Mouse (Mus musculus) MEL (cell line): ENCODE results near the gene Gm27027. TPM values are rescaled to one million over a fixed set of nuclear protein-coding genes. Genes with fewer than 3 reads are reported as not detected.

Experiments used
- DNase-seq: peaks from one replicate; pipeline ENCODE4 v3.0.0; 2011; ENCODE audit warnings: low read depth, low spot score
- H3K27ac ChIP-seq: 2 replicates; pipeline ENCODE4 v1.5.1; 2012; ENCODE audit warnings: low read depth, mild to moderate bottlenecking, control low read depth, low read length, moderate library complexity; ENCODE audit not compliant: control insufficient read depth
- H3K27me3 ChIP-seq, 2 experiments: fragments of 150-350 bp in 1 of 2; sonication (generic) in 1 of 2; 2 replicates each; pipeline ENCODE4 v1.6.1; 2012; ENCODE audit warnings: low read length in 2 of 2, mild to moderate bottlenecking in 2 of 2, improper control_type of control experiment in 1 of 2, moderate library complexity in 1 of 2; ENCODE audit not compliant: insufficient read depth in 2 of 2, control insufficient read depth in 1 of 2
- H3K36me3 ChIP-seq, 2 experiments: 2 replicates each; pipeline ENCODE4 v1.6.1; 2012 to 2014; ENCODE audit warnings: low read length in 2 of 2, improper control_type of control experiment in 1 of 2, inconsistent platforms in 1 of 2, mild to moderate bottlenecking in 1 of 2; ENCODE audit not compliant: insufficient read depth in 2 of 2, control insufficient read depth in 1 of 2
- H3K4me1 ChIP-seq, 2 experiments: fragments of 150-350 bp in 1 of 2; sonication (generic) in 1 of 2; 2 replicates each; pipeline ENCODE4 v1.6.1; 2012; ENCODE audit warnings: low read length in 2 of 2, improper control_type of control experiment in 1 of 2, mild to moderate bottlenecking in 1 of 2; ENCODE audit not compliant: insufficient read depth in 2 of 2, control insufficient read depth in 1 of 2
- H3K4me3 ChIP-seq, 2 experiments: fragments of 150-350 bp in 1 of 2; sonication (generic) in 1 of 2; 2 replicates each; pipeline ENCODE4 v1.5.1; 2012; ENCODE audit warnings: low read depth in 2 of 2, low read length in 2 of 2, mild to moderate bottlenecking in 2 of 2, moderate library complexity in 2 of 2, control low read depth in 1 of 2, improper control_type of control experiment in 1 of 2; ENCODE audit not compliant: control insufficient read depth in 1 of 2, insufficient read depth in 1 of 2
- H3K79me2 ChIP-seq: 2 replicates; pipeline ENCODE4 v1.6.1; 2012; ENCODE audit warnings: mild to moderate bottlenecking, low read length, moderate library complexity; ENCODE audit not compliant: control insufficient read depth, poor library complexity, insufficient read depth
- H3K9ac ChIP-seq: 2 replicates; pipeline ENCODE4 v1.6.1; 2012; ENCODE audit warnings: low read depth, mild to moderate bottlenecking, control low read depth, low read length, moderate library complexity; ENCODE audit not compliant: control insufficient read depth, poor library complexity, severe bottlenecking
- H3K9me3 ChIP-seq: fragments of 150-350 bp; sonication (generic); replicated peaks from 2 replicates; pipeline ENCODE4 v1.6.1; 2012; ENCODE audit warnings: mild to moderate bottlenecking, low read length, improper control_type of control experiment, moderate library complexity; ENCODE audit not compliant: insufficient read depth
- BHLHE40 ChIP-seq: IDR thresholded peaks from 2 replicates; pipeline ENCODE4 v1.6.1; 2012; ENCODE audit warnings: low read depth, mild to moderate bottlenecking, inconsistent platforms, low read length, improper control_type of control experiment, borderline replicate concordance
- CHD2 ChIP-seq: IDR thresholded peaks from 2 replicates; pipeline ENCODE4 v1.6.1; 2011; ENCODE audit warnings: low read length, improper control_type of control experiment
- CTCF ChIP-seq, 3 experiments: IDR thresholded peaks in 2 of 3; conservative IDR thresholded peaks in 1 of 3; 2 replicates each; pipeline ENCODE4 v1.5.1; 2011 to 2012; ENCODE audit warnings: low read length in 3 of 3, low read depth in 2 of 3, mild to moderate bottlenecking in 2 of 3, improper control_type of control experiment in 1 of 3, inconsistent platforms in 1 of 3, mixed read lengths in 1 of 3, moderate library complexity in 1 of 3; ENCODE audit not compliant: control insufficient read depth in 1 of 3, insufficient read depth in 1 of 3, poor library complexity in 1 of 3, severe bottlenecking in 1 of 3
- E2F4 ChIP-seq: IDR thresholded peaks from 2 replicates; pipeline ENCODE4 v1.6.1; 2011; ENCODE audit warnings: low read depth, low read length, improper control_type of control experiment, borderline replicate concordance
- ELF1 ChIP-seq: IDR thresholded peaks from 2 replicates; pipeline ENCODE4 v1.6.1; 2014; ENCODE audit warnings: low read depth, mild to moderate bottlenecking, inconsistent platforms, low read length, improper control_type of control experiment, moderate library complexity
- ETS1 ChIP-seq: IDR thresholded peaks from 2 replicates; pipeline ENCODE4 v1.6.1; 2012; ENCODE audit warnings: low read depth, mild to moderate bottlenecking, inconsistent platforms, low read length, improper control_type of control experiment, moderate library complexity
- KAT2A ChIP-seq: conservative IDR thresholded peaks from 2 replicates; pipeline ENCODE4 v1.6.1; 2012; ENCODE audit warnings: low read depth, low read length, improper control_type of control experiment, inconsistent platforms
- MAZ ChIP-seq: IDR thresholded peaks from 2 replicates; pipeline ENCODE4 v1.6.1; 2012; ENCODE audit warnings: low read depth, mild to moderate bottlenecking, inconsistent platforms, low read length, improper control_type of control experiment
- MYB ChIP-seq: IDR thresholded peaks from 2 replicates; pipeline ENCODE4 v1.6.1; 2011; ENCODE audit warnings: mild to moderate bottlenecking, low read depth, low read length, improper control_type of control experiment
- MYC ChIP-seq: IDR thresholded peaks from 2 replicates; pipeline ENCODE4 v1.6.1; 2011; ENCODE audit warnings: low read depth, mild to moderate bottlenecking, low read length, improper control_type of control experiment, moderate library complexity
- POLR2A ChIP-seq, 2 experiments: IDR thresholded peaks; 2 replicates each; pipeline ENCODE4 v1.6.1; 2011 to 2012; ENCODE audit warnings: low read length in 2 of 2, mild to moderate bottlenecking in 2 of 2, control low read depth in 1 of 2, improper control_type of control experiment in 1 of 2, low read depth in 1 of 2, moderate library complexity in 1 of 2; ENCODE audit not compliant: control insufficient read depth in 1 of 2, insufficient read depth in 1 of 2, poor library complexity in 1 of 2
- POLR2AphosphoS5 ChIP-seq: IDR thresholded peaks from 2 replicates; pipeline ENCODE4 v1.6.1; 2012; ENCODE audit warnings: low read depth, borderline replicate concordance, mild to moderate bottlenecking, inconsistent platforms, low read length, moderate library complexity, mixed read lengths
- RAD21 ChIP-seq: IDR thresholded peaks from 2 replicates; pipeline ENCODE4 v1.6.1; 2011; ENCODE audit warnings: mild to moderate bottlenecking, low read depth, low read length, improper control_type of control experiment
- RCOR1 ChIP-seq: IDR thresholded peaks from 2 replicates; pipeline ENCODE4 v1.6.1; 2012; ENCODE audit warnings: low read depth, mild to moderate bottlenecking, inconsistent platforms, low read length, improper control_type of control experiment
- SMC3 ChIP-seq: IDR thresholded peaks from 2 replicates; pipeline ENCODE4 v1.6.1; 2011; ENCODE audit warnings: low read depth, low read length, improper control_type of control experiment
- UBTF ChIP-seq: IDR thresholded peaks from 2 replicates; pipeline ENCODE4 v1.6.1; 2012; ENCODE audit warnings: low read depth, mild to moderate bottlenecking, inconsistent platforms, low read length, improper control_type of control experiment, moderate library complexity, borderline replicate concordance; ENCODE audit not compliant: insufficient read depth
- USF2 ChIP-seq, 2 experiments: IDR thresholded peaks; 2 replicates each; pipeline ENCODE4 v1.6.1; 2011 to 2012; ENCODE audit warnings: improper control_type of control experiment in 2 of 2, low read length in 2 of 2, borderline replicate concordance in 1 of 2, inconsistent platforms in 1 of 2, low read depth in 1 of 2, mild to moderate bottlenecking in 1 of 2; ENCODE audit not compliant: insufficient read depth in 1 of 2
- ZC3H11A ChIP-seq: IDR thresholded peaks from 2 replicates; pipeline ENCODE4 v1.6.1; 2012; ENCODE audit warnings: low read depth, mild to moderate bottlenecking, inconsistent platforms, low read length, improper control_type of control experiment
- polyA plus RNA-seq, 2 experiments: library from polyadenylated mRNA; stranded (reverse) in 1 of 2; unstranded in 1 of 2; fragments of >175 nt in 1 of 2; fragments of >200 nt in 1 of 2; gene quantifications; 2 replicates each; pipeline versions ENCODE4 v1.2.1 to v1.2.4; 2012; ENCODE audit warnings: low replicate concordance in 2 of 2, low read depth in 1 of 2; ENCODE audit not compliant: insufficient read length in 2 of 2, insufficient read depth in 1 of 2, missing spikeins in 1 of 2
- total RNA-seq: library from RNA; depleted of rRNA; stranded (reverse); fragments of 300-350 nt; gene quantifications from 2 replicates; pipeline ENCODE4 v1.2.3, GENCODE M21; 2012

Gm27027 gene
- total and polyA plus RNA-seq, 3 experiments, result not detected

GRCm38 (mm10) chr2:93944855-93945254 lies 51.3 kb downstream of the Gm27027 start:
- Histone ChIP-seq H3K36me3 (no peaks in the 10 kb centered on the region), H3K27me3 (peaks cover 2 to 10% of the 10 kb centered on the region in 2 experiments), H3K27ac (no peak overlapping the region), H3K4me1 (no peaks in the 10 kb centered on the region), H3K9me3 (no peaks in the 10 kb centered on the region), H3K79me2 (no peaks in the 10 kb centered on the region), H3K4me3 (no peak overlapping the region), H3K9ac (no peak overlapping the region)
- no peak for DNase-seq
- TF ChIP-seq RCOR1, result no peak
- TF ChIP-seq MAZ, result no peak
- TF ChIP-seq ELF1, result no peak
- no peak for TF ChIP-seq BHLHE40

DNA sequence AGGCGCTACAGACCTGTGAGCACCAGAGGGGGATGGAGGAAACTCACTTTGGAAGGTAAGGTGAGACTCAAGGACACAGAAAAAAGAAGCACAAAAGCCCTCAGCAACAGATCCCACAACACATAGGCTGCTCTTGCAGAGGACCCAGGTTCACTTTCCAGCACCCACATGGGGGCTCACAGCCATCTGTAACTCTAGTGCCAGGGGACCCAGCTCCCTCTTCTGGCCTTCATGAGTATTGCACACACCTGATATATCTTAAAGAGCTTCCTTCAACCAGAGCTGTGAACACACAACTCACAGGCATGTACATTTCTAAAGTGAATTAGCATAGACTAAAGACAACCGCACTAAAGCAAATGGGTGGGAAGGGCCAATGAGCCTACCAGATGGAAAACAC lies 52.1 kb downstream of the Gm27027 start:
- no peak overlapping the region for H3K9ac ChIP-seq
- no peak for TF ChIP-seq ETS1
- no peak for TF ChIP-seq MYC
- TF ChIP-seq USF2 (IDR thresholded peaks at IDR 0.05; ENCODE audit: borderline replicate concordance in 1 of 2, insufficient read depth in 1 of 2, low read depth in 1 of 2, low read length in 2 of 2), result no peak
- TF ChIP-seq UBTF, result no peak
- no peak for TF ChIP-seq BHLHE40
- no peak for TF ChIP-seq ELF1
- peak; percentile 22 for TF ChIP-seq RAD21
- TF ChIP-seq POLR2AphosphoS5, result no peak
- TF ChIP-seq CHD2, result no peak
- no peak for TF ChIP-seq MYB
- no peak for TF ChIP-seq POLR2A (IDR thresholded peaks at IDR 0.05; ENCODE audit: control insufficient read depth in 1 of 2, insufficient read depth in 1 of 2, low read depth in 1 of 2, low read length in 2 of 2, poor library complexity in 1 of 2)
- TF ChIP-seq MAZ, result no peak
- TF ChIP-seq KAT2A, result no peak
- peak; percentile 48 for TF ChIP-seq SMC3
- peak; percentile 26; the same call in 1 of the 2 replicates for TF ChIP-seq ZC3H11A
- TF ChIP-seq E2F4, result no peak
- TF ChIP-seq CTCF (IDR thresholded peaks at IDR 0.05 in 2 of 3, conservative IDR thresholded peaks at IDR 0.05 in 1 of 3; ENCODE audit: control insufficient read depth in 1 of 3, insufficient read depth in 1 of 3, low read depth in 2 of 3, low read length in 3 of 3, poor library complexity in 1 of 3, severe bottlenecking in 1 of 3), result peak; percentile 44 to 60 (median 54)
- TF ChIP-seq, all 39 proteins: peak for 4
- no peaks in the 10 kb centered on the region for H3K36me3 ChIP-seq
- H3K27me3 ChIP-seq, result peaks cover 2 to 10% of the 10 kb centered on the region in 2 experiments
- no peak overlapping the region for H3K4me3 ChIP-seq
- no peak overlapping the region for H3K27ac ChIP-seq
- H3K4me1 ChIP-seq, result no peaks in the 10 kb centered on the region
- no peaks in the 10 kb centered on the region for H3K79me2 ChIP-seq
- no peaks in the 10 kb centered on the region for H3K9me3 ChIP-seq
- DNase-seq, result peak; percentile 36
